Mouse (Mus musculus): ENCODE results near the gene Emg1. TPM values are rescaled to one million over a fixed set of nuclear protein-coding genes. Genes with fewer than 3 reads are reported as not detected.
"Not testable (repeated sequence)": the region's sequence is repeated elsewhere in the genome, so short reads cannot be mapped to it uniquely, and the experiment has no call there.

The Emg1 gene
- total RNA-seq, 4 experiments from 2014 or later, result 41.0 to 48.1 (median 43.4) TPM

DNA sequence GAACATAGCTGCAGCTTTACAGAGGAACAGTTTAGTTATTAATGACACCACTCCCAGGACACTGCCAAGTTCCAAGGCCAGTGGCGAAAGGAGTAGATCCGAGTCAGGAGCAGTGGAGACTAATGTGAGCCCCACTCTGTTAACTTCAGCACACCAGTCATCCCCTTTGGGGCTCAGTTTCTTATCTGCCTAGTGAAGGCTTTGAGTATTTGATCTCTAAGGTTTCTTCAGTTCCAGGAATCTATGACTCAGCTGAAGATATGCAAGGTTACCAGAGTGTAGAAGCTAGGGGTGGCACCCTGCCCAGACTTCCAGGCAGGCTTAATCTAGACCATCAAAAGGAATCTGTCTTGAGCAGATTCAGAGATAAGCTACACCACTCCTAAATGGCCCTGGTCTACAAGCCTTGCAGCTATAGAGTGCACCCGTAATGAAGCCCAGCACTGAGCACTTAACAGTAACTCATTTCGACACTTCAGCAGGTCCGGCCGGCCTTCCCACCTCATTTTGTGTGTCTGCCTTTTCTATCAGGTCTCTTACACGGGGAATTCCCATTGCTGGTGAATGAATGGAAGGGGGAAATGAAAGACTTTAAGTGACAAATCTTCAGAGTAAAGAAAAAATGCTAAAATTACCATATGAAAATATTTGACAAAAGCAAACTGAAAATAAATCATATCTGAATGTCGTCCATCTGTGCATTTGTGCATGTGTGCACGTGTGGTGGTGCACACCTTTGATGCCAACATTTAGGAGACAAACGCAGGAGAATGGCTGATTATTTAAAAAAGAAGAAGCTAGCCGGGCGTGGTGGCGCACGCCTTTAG is 28.2 kb downstream of the Emg1 start:
- peak in 1 of 2 experiments; percentile 33 for DNase-seq (ENCODE audit: low spot score in 2 of 2)

GRCm38 (mm10) chr6:124682291-124682690 is 29.7 kb downstream of the Emg1 start:
- DNase-seq (ENCODE audit: low spot score in 2 of 2), result not testable (repeated sequence)

DNA sequence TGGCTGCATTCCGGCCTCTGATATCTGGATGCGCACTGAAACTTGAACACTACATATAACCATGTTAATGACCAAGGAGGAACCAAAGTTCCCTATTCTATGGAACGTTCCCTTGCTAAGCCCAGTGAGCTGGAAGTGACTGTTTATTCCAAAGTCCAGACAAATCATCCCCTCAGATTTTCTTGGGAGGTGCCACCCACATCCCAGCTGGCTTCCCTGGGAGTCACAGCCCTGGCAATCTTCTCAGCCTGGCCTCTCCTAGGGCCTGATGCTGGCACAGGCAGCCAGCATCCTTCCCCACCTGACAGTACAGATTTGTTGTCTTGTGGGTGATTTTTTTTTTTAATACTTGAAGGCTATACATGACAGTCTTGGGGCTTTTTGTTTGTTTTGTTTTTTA is 32.5 kb downstream of the Emg1 start:
- no peak for DNase-seq (ENCODE audit: low spot score in 2 of 2)

GRCm38 (mm10) chr6:124678769-124679168 is 33.2 kb downstream of the Emg1 start:
- no peak for DNase-seq (ENCODE audit: low spot score in 2 of 2)

DNA sequence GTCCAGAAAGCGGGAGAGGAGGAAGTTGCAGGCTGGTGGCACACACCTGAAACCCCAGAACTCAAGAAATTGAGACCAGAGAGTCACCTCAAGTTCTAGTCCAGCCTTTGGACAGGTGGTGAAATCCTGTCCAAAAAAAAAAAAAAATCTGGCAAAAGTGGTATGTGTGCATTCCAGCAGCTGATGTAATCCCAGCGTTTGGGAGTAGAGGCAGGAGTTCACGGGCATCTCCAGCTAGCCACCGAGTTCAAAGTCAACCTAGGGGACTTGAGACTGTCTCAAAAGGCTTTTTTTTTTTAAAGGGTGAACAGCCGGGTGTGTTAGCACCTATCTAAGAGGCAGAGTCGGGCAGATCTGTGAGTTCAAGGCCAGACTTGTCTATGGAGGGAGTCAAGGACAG is 35.8 kb downstream of the Emg1 start:
- DNase-seq (ENCODE audit: low spot score in 2 of 2), result no peak

DNA sequence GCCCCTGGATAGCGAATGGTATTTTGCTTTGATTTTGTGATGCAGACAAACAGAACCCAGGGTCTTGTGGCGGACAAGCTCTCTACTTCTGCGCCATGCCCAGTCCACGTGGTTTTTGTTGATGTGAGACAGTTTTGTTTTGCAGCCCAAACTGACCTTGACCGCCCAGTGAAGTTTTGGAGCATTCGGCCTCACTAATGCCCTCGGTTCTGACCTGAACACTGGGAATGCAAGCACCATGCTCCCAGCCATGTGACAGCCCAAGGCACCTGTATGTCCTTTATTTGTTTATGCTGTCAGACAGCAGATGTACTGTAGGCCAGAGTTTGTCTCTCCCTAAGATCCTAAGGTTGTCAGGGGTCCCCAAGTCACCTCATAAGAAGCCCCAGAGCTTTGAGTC is 37.4 kb downstream of the Emg1 start:
- DNase-seq (ENCODE audit: low spot score in 2 of 2), result no peak

GRCm38 (mm10) chr6:124673619-124674018 is 38.4 kb downstream of the Emg1 start:
- peak; percentile 16 to 58 for DNase-seq (ENCODE audit: low spot score in 2 of 2)

GRCm38 (mm10) chr6:124672100-124672499 is 39.9 kb downstream of the Emg1 start:
- DNase-seq (ENCODE audit: low spot score in 2 of 2), result no peak

- no peak for DNase-seq (ENCODE audit: low spot score in 2 of 2)
These were observed 41.6 kb downstream of the Emg1 start for GRCm38 (mm10) chr6:124670281-124670900.

GRCm38 (mm10) chr6:124669234-124669859 is 42.6 kb downstream of the Emg1 start:
- DNase-seq (ENCODE audit: low spot score in 2 of 2), result no peak

DNA sequence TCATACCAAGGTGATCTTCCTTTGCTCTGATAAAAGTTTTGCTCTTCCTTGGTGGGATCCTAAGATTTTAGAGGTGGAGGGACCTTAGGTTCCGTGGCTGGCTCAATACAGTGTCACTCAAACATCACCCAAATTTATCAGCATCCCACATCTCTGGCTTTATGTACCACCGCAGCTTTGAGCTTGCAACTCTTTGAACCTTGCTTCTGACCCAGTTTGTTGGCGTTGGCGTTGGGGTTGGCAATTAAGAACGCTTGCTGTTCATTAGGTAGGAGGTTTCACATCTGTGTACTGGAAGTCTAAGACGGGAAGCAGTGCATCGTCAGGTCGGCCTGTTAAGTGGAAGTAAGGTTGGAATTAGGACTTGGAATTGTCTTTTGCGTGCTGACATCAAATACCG is 47.0 kb downstream of the Emg1 start:
- DNase-seq (ENCODE audit: low spot score in 2 of 2), result no peak

DNA sequence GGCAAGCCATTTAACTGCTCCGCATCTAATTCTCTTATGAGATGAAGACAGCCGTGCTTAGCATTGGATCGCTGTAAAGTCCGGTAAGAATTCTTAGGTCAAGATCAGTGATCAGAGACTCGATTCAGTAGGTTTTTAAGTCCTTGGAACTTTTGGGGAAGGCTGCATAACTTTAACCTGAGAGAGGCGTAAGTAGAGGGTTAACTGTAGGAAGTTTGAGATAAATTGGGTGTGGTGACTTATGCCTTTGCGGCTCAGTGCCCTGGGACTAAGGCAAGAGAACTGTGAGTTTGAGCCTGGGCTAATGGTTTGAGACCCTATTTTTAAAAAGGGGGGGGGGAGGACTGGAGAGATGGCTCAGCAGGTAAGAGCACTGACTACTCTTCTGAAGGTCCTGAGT is 47.7 kb downstream of the Emg1 start:
- no peak for DNase-seq (ENCODE audit: low spot score in 2 of 2)

GRCm38 (mm10) chr6:124663424-124663795 is 48.6 kb downstream of the Emg1 start:
- no peak for DNase-seq (ENCODE audit: low spot score in 2 of 2)

- DNase-seq (ENCODE audit: low spot score in 2 of 2), result peak; percentile 94 to 98
These were observed 49.2 kb downstream of the Emg1 start, which contains the start of gene Lpcat3 for GRCm38 (mm10) chr6:124662477-124663423. Lpcat3 (plus strand) TSS chr6:124663027.

- DNase-seq (ENCODE audit: low spot score in 2 of 2), result no peak
These were observed 50.0 kb downstream of the Emg1 start for GRCm38 (mm10) chr6:124661995-124662394.

DNA sequence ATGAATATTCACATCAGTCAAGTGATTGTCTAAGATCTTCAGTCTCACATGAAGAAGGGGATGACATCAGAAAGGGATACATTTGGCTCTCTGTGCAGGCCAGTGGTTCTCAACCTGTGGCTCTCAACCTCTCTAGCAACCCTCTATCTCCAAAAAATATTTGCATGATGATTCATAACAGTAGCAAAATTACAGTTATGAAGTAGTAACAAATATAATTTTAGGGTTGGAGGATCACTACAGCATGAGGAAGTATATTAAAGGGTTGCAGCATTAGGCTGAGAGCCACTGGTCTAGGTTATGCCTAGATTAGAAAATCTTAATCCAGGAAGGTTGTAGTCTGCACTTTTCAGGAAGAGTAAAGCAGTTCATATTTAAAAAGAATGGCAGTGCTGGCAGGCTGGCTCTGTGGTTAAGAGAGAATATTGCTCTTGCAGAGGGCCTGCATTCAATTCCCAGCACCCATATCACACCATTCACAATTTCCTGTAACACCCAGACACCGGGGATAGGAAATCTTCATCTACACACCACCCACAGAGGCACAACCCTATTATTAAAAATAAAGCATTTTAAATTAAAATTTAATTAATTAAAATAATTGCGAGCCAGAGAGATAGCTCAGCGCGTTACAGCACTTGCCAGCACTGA is 50.7 kb downstream of the Emg1 start:
- DNase-seq (ENCODE audit: low spot score in 2 of 2), result no peak

DNA sequence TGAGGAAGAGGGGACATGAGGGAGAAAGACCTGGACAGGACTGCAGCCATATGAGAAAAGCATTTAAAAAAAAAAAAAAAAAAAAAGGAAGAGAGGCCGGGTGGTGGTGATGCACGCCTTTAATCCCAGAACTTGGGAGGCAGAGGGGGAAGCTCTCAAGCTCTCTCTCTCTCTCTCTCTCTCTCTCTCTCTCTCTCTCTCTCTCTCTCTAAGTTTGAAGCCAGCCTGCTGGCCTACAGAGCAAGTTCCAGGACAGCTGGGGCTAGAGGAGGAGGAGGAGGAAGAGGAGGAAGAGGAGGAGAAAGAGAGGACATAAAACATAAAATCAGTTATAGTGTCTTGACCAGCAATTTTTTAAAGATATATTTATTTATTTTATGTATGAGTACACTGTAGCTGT is 53.9 kb downstream of the Emg1 start:
- DNase-seq (ENCODE audit: low spot score in 2 of 2), result no peak

- DNase-seq (ENCODE audit: low spot score in 2 of 2), result no peak
These were observed 56.1 kb downstream of the Emg1 start for GRCm38 (mm10) chr6:124655893-124656292.

Data from left cerebral cortex, adult 8-10 months (tissue).